Mouse (Mus musculus) splenic B cell, adult 2 months (primary cell): ENCODE measurements around the gene F13a1.

Experiments
- DNase-seq: peaks from one replicate; pipeline ENCODE4 v3.0.0-alpha.2; 2011; ENCODE audit warnings: low read depth, low spot score
- H3K27me3 ChIP-seq: 2 replicates; pipeline ENCODE4 v1.6.1; 2012; ENCODE audit warnings: mild to moderate bottlenecking, low read length, moderate library complexity, mixed read lengths; ENCODE audit not compliant: control insufficient read depth, poor library complexity, insufficient read depth, severe bottlenecking
- H3K36me3 ChIP-seq: 2 replicates; pipeline ENCODE4 v1.6.1; 2012; ENCODE audit warnings: mild to moderate bottlenecking, low read length, moderate library complexity, mixed read lengths; ENCODE audit not compliant: control insufficient read depth, poor library complexity, insufficient read depth, severe bottlenecking

The F13a1 gene

DNA sequence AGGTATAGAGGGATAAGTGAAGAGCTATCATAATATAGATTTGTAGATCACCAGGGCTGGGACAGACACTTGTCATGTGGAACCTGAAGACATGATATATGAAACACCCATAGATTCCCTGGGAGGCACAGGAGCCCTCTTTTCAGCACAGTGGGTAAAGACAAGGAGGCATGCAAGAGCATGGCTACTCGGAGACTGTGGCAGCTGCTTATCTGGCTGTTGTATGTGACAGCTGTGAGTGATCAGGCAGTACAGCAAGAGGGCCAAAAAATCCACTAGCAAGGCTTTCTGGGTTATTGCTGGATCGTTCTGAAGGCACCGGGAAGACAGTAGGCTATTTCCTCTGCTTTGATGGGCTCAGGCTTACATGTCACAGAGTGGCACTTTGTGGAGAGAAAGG lies 149.0 kb downstream of the F13a1 start:
- no peaks in the 10 kb centered on the region for H3K27me3 ChIP-seq
- no peaks in the 10 kb centered on the region for H3K36me3 ChIP-seq
- no peak for DNase-seq

DNA sequence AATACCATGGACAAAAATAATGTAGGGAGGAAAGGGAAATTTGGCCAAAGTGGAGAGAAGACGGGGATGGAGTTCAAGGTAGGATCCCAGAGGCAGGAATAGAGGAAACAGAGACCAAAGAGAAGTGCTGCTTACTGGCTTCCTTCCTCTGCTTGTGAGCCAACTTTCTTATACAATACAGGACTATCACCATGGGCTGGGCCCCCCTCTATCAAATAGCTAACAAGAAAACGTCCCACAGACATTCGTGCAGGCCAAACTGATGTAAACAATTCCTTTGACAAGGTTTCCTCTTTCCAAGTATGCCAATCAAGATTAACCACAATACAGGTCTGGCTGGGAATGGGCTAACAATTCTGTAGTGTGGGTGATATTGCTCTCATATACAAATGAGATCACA lies 154.0 kb downstream of the F13a1 start:
- Histone ChIP-seq H3K27me3 (no peaks in the 10 kb centered on the region), H3K36me3 (no peaks in the 10 kb centered on the region)
- no peak for DNase-seq

DNA sequence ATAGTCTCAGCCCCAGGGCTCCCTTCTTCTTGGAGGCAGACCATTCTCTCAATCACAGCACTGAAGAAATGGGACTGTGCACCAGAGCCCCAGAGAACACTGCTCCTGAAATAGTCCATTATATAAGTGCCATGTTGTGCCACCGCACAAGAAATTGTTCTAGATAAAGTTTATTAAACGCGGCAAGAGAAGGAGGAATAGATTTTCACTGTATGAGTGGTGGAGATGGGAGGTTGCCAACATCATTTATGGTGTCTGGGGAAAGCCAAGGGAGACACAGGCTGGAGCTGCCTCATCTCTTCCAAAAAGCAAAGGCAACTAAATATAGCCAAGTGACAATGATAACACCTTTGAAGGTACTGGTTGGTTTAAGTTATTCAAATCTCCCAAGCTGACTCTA lies 156.3 kb downstream of the F13a1 start:
- Histone ChIP-seq H3K36me3 (no peaks in the 10 kb centered on the region), H3K27me3 (no peaks in the 10 kb centered on the region)
- no peak for DNase-seq

DNA sequence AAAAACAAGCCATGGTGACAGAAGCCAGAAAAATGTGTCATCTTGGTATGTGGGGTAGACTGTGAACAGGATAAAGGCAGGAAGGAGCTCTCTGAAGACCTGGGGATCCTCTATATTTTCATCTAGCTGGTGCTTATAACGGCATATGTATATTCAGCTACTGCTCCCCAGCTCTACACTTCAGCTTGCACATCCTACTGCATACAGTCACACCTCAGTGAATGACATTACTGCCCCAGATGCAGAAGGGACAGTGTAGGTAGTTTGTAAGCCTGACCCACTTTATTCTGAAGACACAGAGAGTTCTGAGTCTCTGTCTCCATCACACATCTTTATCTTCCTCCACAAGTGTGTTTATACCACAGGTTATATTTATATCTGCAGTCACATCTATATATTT lies 157.8 kb downstream of the F13a1 start:
- H3K36me3 ChIP-seq, result no peaks in the 10 kb centered on the region
- H3K27me3 ChIP-seq, result no peaks in the 10 kb centered on the region
- DNase-seq, result no peak

DNA sequence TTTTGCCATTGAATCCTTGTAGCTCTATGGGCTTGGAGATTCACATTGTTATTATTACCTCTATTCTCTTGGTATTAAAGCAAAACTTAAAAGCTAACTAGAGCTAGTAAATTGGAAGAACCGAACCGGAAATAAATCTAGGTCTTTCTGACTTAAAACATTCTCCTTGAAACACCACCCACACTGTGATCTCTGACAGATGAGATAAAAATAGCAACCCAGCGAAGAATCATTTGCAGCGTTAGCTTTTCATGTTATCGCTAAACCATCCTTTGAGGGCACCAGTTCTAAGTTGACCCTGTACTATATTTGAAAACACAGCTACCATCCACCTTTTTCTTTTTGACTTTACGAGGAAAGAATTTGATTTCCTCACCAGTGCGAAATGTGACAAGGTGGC lies 164.1 kb downstream of the F13a1 start:
- no peaks in the 10 kb centered on the region for H3K36me3 ChIP-seq
- no peak for DNase-seq
- no peaks in the 10 kb centered on the region for H3K27me3 ChIP-seq

DNA sequence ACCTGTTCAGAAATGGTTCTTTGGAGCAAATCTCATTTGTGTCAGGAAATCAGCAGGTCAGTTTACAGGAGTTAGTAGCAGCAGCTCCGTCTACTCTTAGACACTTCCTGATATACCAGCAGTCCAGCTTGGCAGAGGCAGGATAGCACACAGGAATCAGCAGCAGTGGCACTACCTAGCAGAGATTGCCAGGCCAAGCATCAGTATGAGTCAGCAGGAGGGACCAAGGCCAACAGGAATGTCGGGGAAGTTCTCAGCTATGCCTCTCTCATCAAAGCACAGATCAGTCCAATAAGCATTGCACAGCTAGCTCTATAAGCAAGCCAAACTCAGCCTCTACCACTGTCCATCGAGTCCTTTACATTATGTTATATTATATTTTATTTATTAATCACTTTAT lies 210.9 kb downstream of the F13a1 start:
- no peaks in the 10 kb centered on the region for H3K36me3 ChIP-seq
- DNase-seq, result no peak
- H3K27me3 ChIP-seq, result no peaks in the 10 kb centered on the region
